22 mouse cellular contexts compared by ENCODE assay signal in genomic region chr11:13724375-13724774, GRCm38 (mm10).
"Had no signal": no experiment of that assay in that cellular context is flagged by ENCODE, and none has a peak within 500 bp of the region (broad histone marks: within the 10 kb centered on the region; RNA-seq: fewer than 3 reads in every experiment).

No protein-coding gene starts in this region.

- H3K4me2 ChIP-seq: limb, embryonic 12.5 days; limb, embryonic 15.5 days; liver, embryonic 11.5 days; lung, embryonic 14.5 days; midbrain, embryonic 12.5 days; neural tube, embryonic 12.5 days; neural tube, embryonic 15.5 days; stomach, embryonic 15.5 days had no signal

- H3K4me1 ChIP-seq: limb, embryonic 12.5 days; limb, embryonic 15.5 days; megakaryocyte, embryonic 14.5 days; midbrain, embryonic 12.5 days; neural tube, embryonic 12.5 days; neural tube, embryonic 15.5 days; stomach, embryonic 15.5 days had no signal

- H3K9me3 ChIP-seq: limb, embryonic 12.5 days; limb, embryonic 15.5 days; megakaryocyte, embryonic 14.5 days; midbrain, embryonic 12.5 days; neural tube, embryonic 12.5 days; neural tube, embryonic 15.5 days; stomach, embryonic 15.5 days had no signal

- DNase-seq: kidney, adult 18-20 months; kidney, adult 9 months; kidney, postnatal 14 days; kidney, postnatal 4 days; left cerebral cortex, postnatal 4 days; liver, postnatal 0 days; lung, embryonic 14.5 days; right cerebral cortex, postnatal 14 days; spleen, adult 18-20 months; thymus, adult 18-20 months; thymus, postnatal 36 days had no signal

- H3K4me3 ChIP-seq: limb, embryonic 12.5 days; limb, embryonic 15.5 days; megakaryocyte, embryonic 14.5 days; midbrain, embryonic 12.5 days; neural tube, embryonic 12.5 days; neural tube, embryonic 15.5 days; stomach, embryonic 15.5 days had no signal

- ATAC-seq: intestine, embryonic 16.5 days; liver, postnatal 0 days; lung, postnatal 0 days had no signal

- H3K27me3 ChIP-seq: limb, embryonic 12.5 days; limb, embryonic 15.5 days; megakaryocyte, embryonic 14.5 days; midbrain, embryonic 12.5 days; neural tube, embryonic 12.5 days; neural tube, embryonic 15.5 days; stomach, embryonic 15.5 days had no signal

- H3K27ac ChIP-seq: limb, embryonic 12.5 days; limb, embryonic 15.5 days; liver, embryonic 14.5 days; midbrain, embryonic 12.5 days; neural tube, embryonic 12.5 days; neural tube, embryonic 15.5 days; stomach, embryonic 15.5 days had no signal

- H3K36me3 ChIP-seq: limb, embryonic 12.5 days; limb, embryonic 15.5 days; midbrain, embryonic 12.5 days; neural tube, embryonic 12.5 days; neural tube, embryonic 15.5 days; stomach, embryonic 15.5 days had no signal

- H3K9ac ChIP-seq: limb, embryonic 12.5 days; limb, embryonic 15.5 days; liver, embryonic 14.5 days; liver, postnatal 0 days; lung, embryonic 14.5 days; midbrain, embryonic 12.5 days; neural tube, embryonic 12.5 days; neural tube, embryonic 15.5 days; stomach, embryonic 15.5 days had no signal
